ENCODE assay signal across 8 mouse cellular contexts in the genomic region with DNA sequence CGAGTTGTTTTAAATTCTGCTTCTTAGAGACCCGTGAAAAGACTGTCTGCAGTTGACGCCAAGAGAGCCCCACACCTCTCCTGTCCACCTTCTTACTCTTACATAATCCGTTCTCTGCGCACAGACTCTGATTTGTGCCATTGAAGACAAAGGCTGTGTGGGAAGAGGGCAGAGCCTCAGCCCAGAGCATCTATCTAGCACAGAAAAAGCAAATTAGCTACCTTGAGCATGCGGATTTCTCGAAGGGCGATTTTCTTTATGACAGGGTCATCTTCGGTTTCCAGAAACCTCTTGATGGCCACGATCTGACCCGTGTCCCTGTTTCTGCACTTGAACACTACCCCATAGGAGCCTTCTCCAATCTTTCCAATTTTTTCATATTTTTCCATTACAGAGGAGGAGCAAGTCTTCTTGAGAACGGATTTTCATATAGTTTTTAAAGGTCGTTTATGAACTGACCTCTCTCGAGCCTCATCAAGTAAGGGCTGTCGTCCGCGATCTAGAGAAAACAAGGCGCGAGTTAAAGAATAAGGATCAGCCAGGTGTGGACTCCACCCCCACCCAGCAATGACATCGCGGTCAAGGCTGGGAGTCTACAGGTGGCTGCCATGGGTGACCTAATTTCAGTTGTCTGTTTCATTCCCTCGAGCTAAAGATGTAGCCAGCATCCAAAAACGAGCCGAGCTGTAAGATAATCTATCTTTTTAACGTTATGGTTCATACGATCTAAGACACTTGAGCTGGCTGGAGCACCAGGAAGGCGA. TPM values are rescaled to one million over a fixed set of nuclear protein-coding genes. Genes with fewer than 3 reads are reported as not detected.
DNase-seq lines count a peak whose midpoint lies in the region; ATAC-seq and TF ChIP-seq lines count a peak whose summit lies in the region.

No protein-coding gene starts in this region.

- intact Hi-C loops in left cerebral cortex, postnatal 25 days (cut with DNase I) = no loop called here

- TF ChIP-seq EP300 in liver, embryonic 14.5 days (IDR thresholded peaks at IDR 0.05; ENCODE audit: low read depth) = no peak

- H3K4me1 ChIP-seq in hindbrain, embryonic 15.5 days (replicated peaks) = peaks cover 18% of the 10 kb centered on the region
- peaks cover 29 to 41% of the 10 kb centered on the region in 2 experiments for H3K4me1 ChIP-seq in liver, embryonic 14.5 days (replicated peaks; ENCODE audit: control insufficient read depth in 2 of 2, insufficient read depth in 2 of 2, low read length in 1 of 2)

- peak; percentile 19 for ATAC-seq in hindbrain, embryonic 15.5 days (ENCODE audit: low FRiP score, low read depth)
- peak; percentile 57 for ATAC-seq in liver, embryonic 14.5 days (ENCODE audit: insufficient read depth)

- H3K4me2 ChIP-seq in hindbrain, embryonic 15.5 days = peak overlapping the region; percentile 97
- peak overlapping the region; percentile 96 for H3K4me2 ChIP-seq in liver, embryonic 14.5 days (ENCODE audit: low read depth)

- TF ChIP-seq CTCF in liver, embryonic 14.5 days (IDR thresholded peaks at IDR 0.05; ENCODE audit: low read depth) = no peak

- 33% methylated on average over 27 of the region's 27 CpGs for WGBS in hindbrain, embryonic 15.5 days
- WGBS in liver, embryonic 14.5 days (ENCODE audit: insufficient replicate concordance) = 37% methylated on average over 27 of the region's 27 CpGs

- H3K36me3 ChIP-seq in hindbrain, embryonic 15.5 days = no peaks in the 10 kb centered on the region
- H3K36me3 ChIP-seq in liver, embryonic 14.5 days (replicated peaks; ENCODE audit: control insufficient read depth, insufficient read depth, low read depth) = no peaks in the 10 kb centered on the region

- H3K4me3 ChIP-seq in hindbrain, embryonic 15.5 days = peak overlapping the region; percentile 55
- peak overlapping the region; percentile 55 to 65 for H3K4me3 ChIP-seq in liver, embryonic 14.5 days (ENCODE audit: insufficient read depth in 1 of 2, low read depth in 2 of 2, low read length in 2 of 2)

- H3K27me3 ChIP-seq in hindbrain, embryonic 15.5 days = 0 out of 2 replicates have a peak, but pooled peaks cover 3% of the 10 kb centered on the region
- H3K27me3 ChIP-seq in liver, embryonic 14.5 days (ENCODE audit: control insufficient read depth, insufficient read depth, low read length) = peaks cover 29% of the 10 kb centered on the region

- peak; percentile 27 to 63 for DNase-seq in left cerebral cortex, postnatal 25 days (ENCODE audit: low spot score in 2 of 2)
- no peak for DNase-seq in left cerebral cortex, adult 11 months (ENCODE audit: low spot score)
- DNase-seq in cerebellum, postnatal 25 days = peak; percentile 39 to 66
- DNase-seq in liver, embryonic 14.5 days (ENCODE audit: low read depth in 3 of 3, low spot score in 3 of 3) = no peak
- peak; percentile 12 for DNase-seq in thymus, adult 18-20 months
- DNase-seq in gastrocnemius, adult 18-20 months (ENCODE audit: low spot score) = no peak
- DNase-seq in urinary bladder, postnatal 14 days (ENCODE audit: low spot score) = no peak

- H3K27ac ChIP-seq in hindbrain, embryonic 15.5 days (replicated peaks) = peak overlapping the region; percentile 61
- peak overlapping the region; percentile 4; the same call in 1 of the 2 replicates for H3K27ac ChIP-seq in liver, embryonic 14.5 days

- H3K9ac ChIP-seq in hindbrain, embryonic 15.5 days = peak overlapping the region; percentile 65
- peak overlapping the region; percentile 71 for H3K9ac ChIP-seq in liver, embryonic 14.5 days (replicated peaks)

- H3K9me3 ChIP-seq in hindbrain, embryonic 15.5 days = no peaks in the 10 kb centered on the region
- no peaks in the 10 kb centered on the region for H3K9me3 ChIP-seq in liver, embryonic 14.5 days (ENCODE audit: control insufficient read depth, low read length)

RNA-seq across cellular contexts. Expression of a gene that starts 1.1 kb away (rescaled TPM):
- total RNA-seq in left cerebral cortex, postnatal 25 days (2021) = 10 to 100 TPM; 25.0 to 27.8 TPM
- 9.0 and 9.7 TPM in 2 replicates for polyA plus RNA-seq in hindbrain, embryonic 15.5 days (2015; fragmentation: Nextera tagmentation; extraction: Ambion mirVana)
- polyA plus RNA-seq in liver, embryonic 14.5 days (2012; rRNA removed) = 0.48 and 0.80 TPM in 2 replicates
- polyA plus RNA-seq in liver, embryonic 14.5 days (2014; fragmentation: Nextera tagmentation; extraction: Ambion mirVana) = 1.4 and 1.7 TPM in 2 replicates
- 1 to 10 TPM; 1.0 to 1.6 TPM for total RNA-seq in gastrocnemius, adult 18-20 months (2021)

Comparison
In these comparisons a context has a peak if more than half of its experiments do, and no peak if none do; other contexts are left out.
1. DNase-seq: peak in left cerebral cortex, postnatal 25 days (2 of 2), cerebellum, postnatal 25 days (2 of 2) and thymus, adult 18-20 months (2 of 2); none in left cerebral cortex, adult 11 months (single experiment), liver, embryonic 14.5 days (0 of 3), gastrocnemius, adult 18-20 months (single experiment) and urinary bladder, postnatal 14 days (single experiment).
2. RNA of a gene that starts 1.1 kb away (total RNA-seq): 25.0 to 27.8 TPM in left cerebral cortex, postnatal 25 days; 1.0 to 1.6 TPM in gastrocnemius, adult 18-20 months; every median in the first group is over 4 times any median in the second.